Mouse (Mus musculus): ENCODE results near the gene Gm15217. TPM values are rescaled to one million over a fixed set of nuclear protein-coding genes. Genes with fewer than 3 reads are reported as not detected.
A peak's percentile ranks its signal among the peaks of the same experiment; 100 is the strongest.

Gm15217 gene
- 0.26 TPM in 1 of 2 replicates, not detected in the other for polyA plus RNA-seq (2014; fragmentation: Nextera tagmentation; extraction: Ambion mirVana)

DNA sequence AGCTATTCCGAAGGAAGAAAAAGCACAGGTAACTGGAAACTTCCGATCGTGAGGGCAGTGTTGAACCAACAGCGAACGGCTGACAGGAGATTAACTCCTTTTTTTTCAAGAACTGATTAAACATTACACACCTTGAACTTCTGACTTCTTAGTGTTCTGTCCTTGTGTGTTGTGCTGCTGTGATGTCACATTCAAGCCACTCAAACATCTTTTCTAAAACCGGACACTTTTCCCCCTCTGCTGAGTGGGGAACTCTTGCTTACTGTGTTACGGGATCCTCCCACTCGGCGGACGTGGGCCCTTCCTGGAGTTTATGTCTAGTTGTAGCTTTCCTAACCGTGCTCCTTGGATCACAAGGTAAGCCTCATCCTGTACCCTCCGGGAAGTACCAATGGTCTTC lies at the start of gene Gm15217:
TSS of gene Gm15217 (plus strand) at position 130 of the 400 bp plus-strand sequence.
- 0 out of 2 replicates have a peak within 1 kb of the TSS, but pooled peaks have one; percentile 16 for H3K9ac ChIP-seq (ENCODE audit: low read depth, low read length)
- peaks cover 22% of the 10 kb centered on the region for H3K27me3 ChIP-seq (replicated peaks; ENCODE audit: control insufficient read depth, insufficient read depth, low read length)
- WGBS, result 82% methylated on average over 12 of the region's 12 CpGs

DNA sequence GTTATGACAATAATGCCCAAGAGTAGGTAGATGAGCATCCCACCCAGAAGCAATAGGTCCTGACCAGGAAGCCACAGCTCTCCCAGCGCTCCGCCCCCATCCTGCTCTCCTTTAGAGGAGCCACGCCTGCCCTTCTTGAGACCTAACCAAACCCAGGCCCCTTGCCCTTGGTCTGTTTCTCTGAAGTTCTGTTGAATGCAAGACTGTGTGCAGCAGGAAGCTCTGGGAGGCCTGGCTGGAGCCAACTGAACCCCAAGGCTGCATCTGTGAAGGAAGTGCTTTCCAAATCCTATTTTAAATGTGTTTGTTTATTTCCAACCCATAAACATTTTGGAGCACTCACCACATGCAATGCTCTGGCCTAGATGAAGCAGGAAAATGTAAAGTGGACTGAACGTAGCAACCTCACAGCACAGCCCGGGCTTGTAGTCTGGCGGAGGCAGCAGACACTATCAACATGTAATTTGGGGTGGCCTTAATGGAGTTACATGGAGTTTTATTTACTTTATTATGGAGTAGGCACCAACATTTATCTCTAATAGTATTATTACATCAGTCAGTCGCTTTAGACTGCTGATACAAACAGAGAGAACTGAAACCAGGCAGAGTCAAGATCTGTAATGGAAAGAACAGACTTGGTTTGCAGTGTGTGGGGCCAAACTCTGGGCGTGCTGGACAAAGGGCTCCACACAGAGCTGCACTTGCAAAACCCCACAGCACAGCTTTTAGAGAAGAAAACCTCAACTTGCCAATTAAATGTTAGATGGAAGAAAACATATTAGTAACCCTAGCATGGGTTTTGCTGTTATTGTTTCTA lies 45.6 kb upstream of the Gm15217 start:
- Histone ChIP-seq H3K4me1 (replicated peaks; ENCODE audit: control insufficient read depth, insufficient read depth, low read length) (no peaks in the 10 kb centered on the region), H3K27me3 (replicated peaks; ENCODE audit: control insufficient read depth, insufficient read depth, low read length) (no peaks in the 10 kb centered on the region), H3K4me3 (ENCODE audit: low read depth, low read length) (no peak overlapping the region), H3K27ac (ENCODE audit: low read depth, low read length) (no peak overlapping the region), H3K4me2 (no peak overlapping the region), H3K36me3 (ENCODE audit: control insufficient read depth, insufficient read depth, low read length) (no peaks in the 10 kb centered on the region), H3K9ac (ENCODE audit: low read depth, low read length) (no peak overlapping the region), H3K9me3 (ENCODE audit: control insufficient read depth, low read length) (no peaks in the 10 kb centered on the region)
- ATAC-seq (replicated peaks; ENCODE audit: low FRiP score), result no peak
- peak; percentile 22 for DNase-seq (ENCODE audit: low spot score)
- 75% methylated on average over 8 of the region's 8 CpGs for WGBS

More for the DNA sequence above, at the start of gene Gm15217:
- no peak for DNase-seq (ENCODE audit: low spot score)
- Histone ChIP-seq H3K9me3 (ENCODE audit: control insufficient read depth, low read length) (no peaks in the 10 kb centered on the region), H3K27ac (ENCODE audit: low read depth, low read length) (no peak within 1 kb of the TSS), H3K4me2 (peak within 1 kb of the TSS; percentile 67), H3K36me3 (ENCODE audit: control insufficient read depth, insufficient read depth, low read length) (no peaks in the 10 kb centered on the region), H3K4me1 (replicated peaks; ENCODE audit: control insufficient read depth, insufficient read depth, low read length) (peaks cover 5% of the 10 kb centered on the region; the same call in 1 of the 2 replicates), H3K4me3 (ENCODE audit: low read depth, low read length) (peak within 1 kb of the TSS; percentile 36)
- ATAC-seq (replicated peaks; ENCODE audit: low FRiP score), result no peak

DNA sequence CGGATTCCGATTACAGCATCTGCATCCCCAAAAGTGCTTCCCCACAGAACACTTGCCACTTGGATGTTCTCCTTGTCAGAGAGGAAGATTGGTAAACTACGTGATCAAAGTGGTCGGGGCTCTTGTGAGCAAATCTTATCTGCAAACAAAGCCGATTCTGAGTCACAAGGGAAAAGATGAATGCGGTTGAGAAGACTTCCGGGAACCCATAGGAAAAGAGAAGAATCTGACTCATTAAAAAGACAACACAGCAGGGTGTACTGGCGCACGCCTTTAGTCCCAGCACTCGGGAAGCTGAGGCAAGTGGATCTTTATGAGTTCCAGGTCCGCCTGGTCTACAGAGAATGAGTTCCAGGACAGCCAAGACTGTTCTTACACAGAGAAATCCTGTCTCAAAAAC lies 40.4 kb upstream of the Gm15217 start:
- Histone ChIP-seq H3K9me3 (ENCODE audit: control insufficient read depth, low read length) (no peaks in the 10 kb centered on the region), H3K9ac (ENCODE audit: low read depth, low read length) (no peak overlapping the region), H3K4me2 (no peak overlapping the region), H3K27me3 (replicated peaks; ENCODE audit: control insufficient read depth, insufficient read depth, low read length) (no peaks in the 10 kb centered on the region), H3K36me3 (ENCODE audit: control insufficient read depth, insufficient read depth, low read length) (no peaks in the 10 kb centered on the region), H3K4me3 (ENCODE audit: low read depth, low read length) (no peak overlapping the region), H3K4me1 (replicated peaks; ENCODE audit: control insufficient read depth, insufficient read depth, low read length) (no peaks in the 10 kb centered on the region), H3K27ac (ENCODE audit: low read depth, low read length) (no peak overlapping the region)
- WGBS, result 66% methylated on average over 11 of the region's 11 CpGs
- ATAC-seq (replicated peaks; ENCODE audit: low FRiP score), result no peak
- DNase-seq (ENCODE audit: low spot score), result no peak

- ATAC-seq (replicated peaks; ENCODE audit: low FRiP score) (no peak), DNase-seq (ENCODE audit: low spot score) (no peak)
- no peaks in the 10 kb centered on the region for H3K9me3 ChIP-seq (ENCODE audit: control insufficient read depth, low read length)
- no peaks in the 10 kb centered on the region for H3K4me1 ChIP-seq (replicated peaks; ENCODE audit: control insufficient read depth, insufficient read depth, low read length)
- H3K4me3 ChIP-seq (ENCODE audit: low read depth, low read length), result no peak overlapping the region
- H3K9ac ChIP-seq (ENCODE audit: low read depth, low read length), result no peak overlapping the region
- H3K27me3 ChIP-seq (replicated peaks; ENCODE audit: control insufficient read depth, insufficient read depth, low read length), result no peaks in the 10 kb centered on the region
- no peak overlapping the region for H3K4me2 ChIP-seq
- H3K27ac ChIP-seq (ENCODE audit: low read depth, low read length), result no peak overlapping the region
- H3K36me3 ChIP-seq (ENCODE audit: control insufficient read depth, insufficient read depth, low read length), result no peaks in the 10 kb centered on the region
Observed at GRCm38 (mm10) chr14:46344750-46345149, 34.5 kb upstream of the Gm15217 start.

DNA sequence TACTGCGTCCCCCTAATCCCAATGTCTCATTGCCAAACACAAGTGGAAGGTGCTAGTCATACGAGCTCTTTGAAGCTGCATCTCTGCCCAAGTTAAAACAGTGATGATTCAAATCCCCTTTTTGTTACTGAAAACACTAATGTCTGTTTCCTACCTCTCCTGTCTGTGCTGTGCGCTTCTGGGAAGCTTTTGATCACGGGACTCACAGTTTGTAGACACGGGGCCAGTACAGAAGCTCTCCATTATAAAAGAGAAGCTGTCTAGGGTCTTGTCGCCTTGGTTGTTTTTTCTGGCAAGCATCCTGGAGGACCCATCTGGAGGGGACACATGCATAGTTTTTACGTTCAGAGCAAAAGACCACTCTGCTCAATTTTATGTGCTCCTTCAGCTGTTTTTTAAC lies 21.9 kb upstream of the Gm15217 start:
- Histone ChIP-seq H3K9ac (ENCODE audit: low read depth, low read length) (no peak overlapping the region), H3K36me3 (ENCODE audit: control insufficient read depth, insufficient read depth, low read length) (no peaks in the 10 kb centered on the region), H3K4me1 (replicated peaks; ENCODE audit: control insufficient read depth, insufficient read depth, low read length) (no peaks in the 10 kb centered on the region), H3K4me3 (ENCODE audit: low read depth, low read length) (no peak overlapping the region), H3K4me2 (no peak overlapping the region), H3K27me3 (replicated peaks; ENCODE audit: control insufficient read depth, insufficient read depth, low read length) (no peaks in the 10 kb centered on the region), H3K27ac (ENCODE audit: low read depth, low read length) (no peak overlapping the region), H3K9me3 (ENCODE audit: control insufficient read depth, low read length) (no peaks in the 10 kb centered on the region)
- no peak for DNase-seq (ENCODE audit: low spot score)
- 80% methylated on average over 7 of the region's 7 CpGs for WGBS
- ATAC-seq (replicated peaks; ENCODE audit: low FRiP score), result no peak

DNA sequence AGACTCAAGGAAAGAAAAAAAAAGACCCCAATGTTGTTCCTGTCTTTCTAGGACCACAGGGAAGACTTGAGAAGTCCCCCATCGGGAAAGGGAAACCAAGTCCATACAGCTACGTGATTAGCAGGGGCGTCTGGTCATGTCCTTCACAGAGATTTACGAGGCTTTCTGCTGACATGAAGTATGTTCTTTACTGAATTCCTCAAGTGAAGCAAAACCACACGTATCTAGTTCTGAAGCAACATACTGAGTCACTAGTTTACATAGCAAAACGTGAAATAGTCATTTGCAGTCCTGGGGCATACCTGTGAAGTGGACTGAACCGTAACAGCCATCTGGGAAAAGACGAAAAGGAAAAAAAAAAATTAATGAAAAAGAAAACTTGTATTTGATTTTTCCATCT lies 21.5 kb upstream of the Gm15217 start:
- no peaks in the 10 kb centered on the region for H3K4me1 ChIP-seq (replicated peaks; ENCODE audit: control insufficient read depth, insufficient read depth, low read length)
- no peak overlapping the region for H3K27ac ChIP-seq (ENCODE audit: low read depth, low read length)
- H3K36me3 ChIP-seq (ENCODE audit: control insufficient read depth, insufficient read depth, low read length), result no peaks in the 10 kb centered on the region
- ATAC-seq (replicated peaks; ENCODE audit: low FRiP score), result no peak
- no peaks in the 10 kb centered on the region for H3K27me3 ChIP-seq (replicated peaks; ENCODE audit: control insufficient read depth, insufficient read depth, low read length)
- H3K4me2 ChIP-seq, result no peak overlapping the region
- no peak overlapping the region for H3K9ac ChIP-seq (ENCODE audit: low read depth, low read length)
- H3K4me3 ChIP-seq (ENCODE audit: low read depth, low read length), result no peak overlapping the region
- no peaks in the 10 kb centered on the region for H3K9me3 ChIP-seq (ENCODE audit: control insufficient read depth, low read length)
- DNase-seq (ENCODE audit: low spot score), result no peak
- 69% methylated on average over 8 of the region's 8 CpGs for WGBS

- no peak overlapping the region for H3K27ac ChIP-seq (ENCODE audit: low read depth, low read length)
- no peak overlapping the region for H3K9ac ChIP-seq (ENCODE audit: low read depth, low read length)
- H3K4me3 ChIP-seq (ENCODE audit: low read depth, low read length), result no peak overlapping the region
- no peaks in the 10 kb centered on the region for H3K36me3 ChIP-seq (ENCODE audit: control insufficient read depth, insufficient read depth, low read length)
- ATAC-seq (replicated peaks; ENCODE audit: low FRiP score) (no peak), DNase-seq (ENCODE audit: low spot score) (no peak)
- H3K27me3 ChIP-seq (replicated peaks; ENCODE audit: control insufficient read depth, insufficient read depth, low read length), result no peaks in the 10 kb centered on the region
- H3K4me1 ChIP-seq (replicated peaks; ENCODE audit: control insufficient read depth, insufficient read depth, low read length), result no peaks in the 10 kb centered on the region
- H3K9me3 ChIP-seq (ENCODE audit: control insufficient read depth, low read length), result no peaks in the 10 kb centered on the region
- H3K4me2 ChIP-seq, result no peak overlapping the region
- WGBS, result 30% methylated on average over 10 of the region's 10 CpGs
Observed at GRCm38 (mm10) chr14:46363209-46363608, 16.0 kb upstream of the Gm15217 start.

DNA sequence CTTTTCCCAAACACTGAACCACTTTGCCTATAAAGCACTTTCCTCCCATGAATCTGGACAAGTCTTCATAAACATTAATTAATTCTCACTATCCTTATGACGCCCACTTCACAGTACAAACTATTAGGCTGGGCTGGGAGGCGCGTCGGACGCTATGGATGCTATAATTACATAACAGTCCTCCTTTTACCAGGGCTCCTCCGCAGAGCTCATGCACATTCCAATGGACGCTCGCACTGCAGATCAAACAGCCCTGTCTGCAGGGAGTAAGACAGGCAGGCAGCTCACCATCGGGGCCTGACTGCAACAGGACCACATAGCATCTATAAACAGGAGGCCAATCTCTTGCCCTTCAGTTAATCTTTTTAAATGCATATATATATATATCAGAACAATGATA lies 6.8 kb upstream of the Gm15217 start:
- H3K4me2 ChIP-seq, result no peak overlapping the region
- H3K9me3 ChIP-seq (ENCODE audit: control insufficient read depth, low read length), result no peaks in the 10 kb centered on the region
- no peak overlapping the region for H3K9ac ChIP-seq (ENCODE audit: low read depth, low read length)
- no peaks in the 10 kb centered on the region for H3K27me3 ChIP-seq (replicated peaks; ENCODE audit: control insufficient read depth, insufficient read depth, low read length)
- no peak for ATAC-seq (replicated peaks; ENCODE audit: low FRiP score)
- H3K36me3 ChIP-seq (ENCODE audit: control insufficient read depth, insufficient read depth, low read length), result no peaks in the 10 kb centered on the region
- H3K27ac ChIP-seq (ENCODE audit: low read depth, low read length), result no peak overlapping the region
- WGBS, result 61% methylated on average over 9 of the region's 9 CpGs
- no peaks in the 10 kb centered on the region for H3K4me1 ChIP-seq (replicated peaks; ENCODE audit: control insufficient read depth, insufficient read depth, low read length)
- DNase-seq (ENCODE audit: low spot score), result no peak
- H3K4me3 ChIP-seq (ENCODE audit: low read depth, low read length), result no peak overlapping the region

DNA sequence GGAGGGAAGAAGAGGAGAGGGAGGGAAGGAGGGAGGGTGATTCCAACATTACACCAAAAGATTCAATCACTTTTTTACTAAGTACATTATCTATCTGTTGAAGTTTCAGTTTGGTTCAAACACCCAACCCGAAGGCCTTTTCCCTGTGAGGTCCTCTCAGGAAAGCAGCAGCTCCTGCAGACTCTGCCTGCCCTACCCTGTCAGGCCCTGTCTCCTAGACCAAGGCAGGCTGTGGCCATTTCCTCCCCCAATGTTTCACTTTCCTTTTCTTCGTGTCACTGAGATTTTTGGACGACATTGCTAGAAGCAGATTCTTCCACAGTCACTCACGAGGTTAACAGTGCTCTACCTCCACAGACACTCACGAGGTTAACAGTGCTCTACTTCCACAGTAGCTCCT lies 3.4 kb upstream of the Gm15217 start:
- 66% methylated on average over 5 of the region's 5 CpGs for WGBS
- ATAC-seq (replicated peaks; ENCODE audit: low FRiP score), result no peak

More for the DNA sequence above, 3.4 kb upstream of the Gm15217 start:
- H3K9me3 ChIP-seq (ENCODE audit: control insufficient read depth, low read length), result no peaks in the 10 kb centered on the region
- H3K27me3 ChIP-seq (replicated peaks; ENCODE audit: control insufficient read depth, insufficient read depth, low read length), result peaks cover 9% of the 10 kb centered on the region
- no peak overlapping the region for H3K27ac ChIP-seq (ENCODE audit: low read depth, low read length)
- H3K4me1 ChIP-seq (replicated peaks; ENCODE audit: control insufficient read depth, insufficient read depth, low read length), result peaks cover 5% of the 10 kb centered on the region; the same call in 1 of the 2 replicates
- H3K36me3 ChIP-seq (ENCODE audit: control insufficient read depth, insufficient read depth, low read length), result no peaks in the 10 kb centered on the region
- no peak overlapping the region for H3K4me2 ChIP-seq
- H3K4me3 ChIP-seq (ENCODE audit: low read depth, low read length), result no peak overlapping the region
- no peak overlapping the region for H3K9ac ChIP-seq (ENCODE audit: low read depth, low read length)
- DNase-seq (ENCODE audit: low spot score), result no peak

All from liver, embryonic 11.5 days (tissue).